11 mouse cellular contexts compared by ENCODE assay signal in the genomic region with DNA sequence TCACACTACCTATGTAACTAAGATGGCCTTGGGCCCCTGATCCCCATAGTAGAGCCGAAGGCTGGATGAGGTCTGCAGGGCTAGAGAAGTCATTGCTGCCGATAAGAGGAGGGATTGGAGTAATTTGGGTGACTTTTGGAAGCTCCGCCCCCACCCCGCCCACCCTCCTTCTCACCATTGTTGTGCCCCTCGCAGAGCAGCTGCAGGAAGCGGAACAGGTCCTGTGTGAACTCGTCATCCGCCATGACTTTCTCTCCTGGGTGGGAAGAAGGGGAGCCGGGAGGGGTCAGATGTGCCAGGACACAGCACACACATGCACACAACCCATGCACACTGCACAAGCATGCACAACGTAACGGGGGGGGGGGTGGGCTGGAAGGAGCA.
DNase-seq lines count a peak whose midpoint lies in the region; ATAC-seq and TF ChIP-seq lines count a peak whose summit lies in the region.
"Had no signal": no experiment of that assay in that cellular context is flagged by ENCODE, and none has a peak within 500 bp of the region (broad histone marks: within the 10 kb centered on the region; RNA-seq: fewer than 3 reads in every experiment).

No protein-coding gene starts in this region.

- intact Hi-C loops in left cerebral cortex, postnatal 36 days (cut with DNase I), result no loop called here

- peak overlapping the region; percentile 40 for H3K4me2 ChIP-seq in kidney, embryonic 15.5 days
- peak overlapping the region; percentile 23 for H3K4me2 ChIP-seq in embryonic facial prominence, embryonic 14.5 days (ENCODE audit: low read depth, low read length)
- H3K4me2 ChIP-seq in liver, postnatal 0 days (ENCODE audit: low read depth, low read length), result peak overlapping the region; percentile 32; the same call in 1 of the 2 replicates
- H3K4me2 ChIP-seq: liver, embryonic 13.5 days had no signal

- peaks cover 44% of the 10 kb centered on the region for H3K4me1 ChIP-seq in kidney, embryonic 15.5 days
- peaks cover 5 to 18% of the 10 kb centered on the region in 2 experiments; a peak in 2 of 4 replicates for H3K4me1 ChIP-seq in ES-E14 (ENCODE audit: control insufficient read depth in 2 of 2, insufficient read depth in 2 of 2, low read length in 2 of 2, poor library complexity in 1 of 2)
- peaks cover 3% of the 10 kb centered on the region for H3K4me1 ChIP-seq in embryonic facial prominence, embryonic 14.5 days (ENCODE audit: control insufficient read depth, insufficient read depth, low read length)
- peaks cover 13% of the 10 kb centered on the region for H3K4me1 ChIP-seq in liver, postnatal 0 days (ENCODE audit: insufficient read depth)

- no peak for TF ChIP-seq CTCF in liver, postnatal 0 days (IDR thresholded peaks at IDR 0.05; ENCODE audit: low read depth)

- ATAC-seq in kidney, embryonic 15.5 days (replicated peaks; ENCODE audit: low FRiP score), result peak; percentile 26; the same call in 1 of the 2 replicates
- ATAC-seq in embryonic facial prominence, embryonic 14.5 days (ENCODE audit: low read depth), result no peak
- ATAC-seq in liver, postnatal 0 days, result 0 out of 2 replicates have a peak, but pooled peaks have one; percentile 10
- ATAC-seq in inflammation-experienced regulatory T-cells, adult 6 months, result no peak
- ATAC-seq: Patski had no signal

- H3K27me3 ChIP-seq in kidney, embryonic 15.5 days, result 0 out of 2 replicates have a peak, but pooled peaks cover 2% of the 10 kb centered on the region
- no peaks in the 10 kb centered on the region for H3K27me3 ChIP-seq in embryonic facial prominence, embryonic 14.5 days (replicated peaks; ENCODE audit: control insufficient read depth, insufficient read depth, low read length)
- H3K27me3 ChIP-seq in liver, postnatal 0 days (ENCODE audit: insufficient read depth, low read length), result no peaks in the 10 kb centered on the region
- H3K27me3 ChIP-seq: liver, embryonic 13.5 days; Patski had no signal

- no peaks in the 10 kb centered on the region for H3K36me3 ChIP-seq in kidney, embryonic 15.5 days
- H3K36me3 ChIP-seq in ES-E14 (ENCODE audit: control insufficient read depth, insufficient read depth, low read length, poor library complexity, severe bottlenecking), result no peaks in the 10 kb centered on the region
- no peaks in the 10 kb centered on the region for H3K36me3 ChIP-seq in embryonic facial prominence, embryonic 14.5 days (ENCODE audit: control insufficient read depth, insufficient read depth, low read length)
- no peaks in the 10 kb centered on the region for H3K36me3 ChIP-seq in liver, postnatal 0 days (replicated peaks; ENCODE audit: insufficient read depth, low read length)
- H3K36me3 ChIP-seq: liver, embryonic 13.5 days had no signal

- WGBS in kidney, embryonic 15.5 days, result 33% methylated on average over 11 of the region's 11 CpGs
- 28% methylated on average over 10 of the region's 11 CpGs for WGBS in embryonic facial prominence, embryonic 14.5 days
- WGBS in liver, postnatal 0 days (ENCODE audit: insufficient replicate concordance), result 49% methylated on average over 11 of the region's 11 CpGs

- H3K27ac ChIP-seq in kidney, embryonic 15.5 days, result peak overlapping the region; percentile 47
- no peak overlapping the region for H3K27ac ChIP-seq in ES-E14 (ENCODE audit: insufficient read depth, low read depth, low read length, poor library complexity, severe bottlenecking)
- H3K27ac ChIP-seq in embryonic facial prominence, embryonic 14.5 days (replicated peaks; ENCODE audit: low read depth, low read length), result no peak overlapping the region; the same call in 1 of the 2 replicates
- H3K27ac ChIP-seq in liver, postnatal 0 days (ENCODE audit: low read depth), result peak overlapping the region; percentile 30; the same call in 1 of the 2 replicates
- H3K27ac ChIP-seq: liver, embryonic 13.5 days had no signal

- in situ Hi-C loops in ES-E14 (cut with MboI; ENCODE audit: low sequenced_read_pairs in 2 of 2, unreplicated experiment in 2 of 2), result no loop called here

- H3K9ac ChIP-seq in kidney, embryonic 15.5 days, result no peak overlapping the region
- no peak overlapping the region for H3K9ac ChIP-seq in ES-E14 (ENCODE audit: insufficient read depth, low read depth, low read length, poor library complexity, severe bottlenecking)
- no peak overlapping the region for H3K9ac ChIP-seq in embryonic facial prominence, embryonic 14.5 days (ENCODE audit: low read depth, low read length)
- H3K9ac ChIP-seq in liver, postnatal 0 days (replicated peaks), result no peak overlapping the region
- H3K9ac ChIP-seq: liver, embryonic 13.5 days had no signal

- DNase-seq in kidney, adult 8-10 months, result no peak
- DNase-seq in ES-E14 (ENCODE audit: low read depth, low spot score), result no peak
- peak; percentile 24 for DNase-seq in embryonic facial prominence, embryonic 14.5 days (ENCODE audit: low spot score)
- no peak for DNase-seq in liver, postnatal 0 days
- no peak for DNase-seq in thymus, adult 18-20 months
- no peak for DNase-seq in left cerebral cortex, postnatal 36 days (ENCODE audit: low spot score in 2 of 2)
- DNase-seq: liver, embryonic 13.5 days; thymus, postnatal 14 days had no signal

- peak overlapping the region; percentile 4 for H3K4me3 ChIP-seq in kidney, embryonic 15.5 days (replicated peaks)
- peak overlapping the region; percentile 4 to 34; a peak in 1 of 4 replicates for H3K4me3 ChIP-seq in ES-E14 (ENCODE audit: insufficient read depth in 1 of 2, low read depth in 1 of 2, low read length in 2 of 2, poor library complexity in 1 of 2, severe bottlenecking in 1 of 2)
- H3K4me3 ChIP-seq in embryonic facial prominence, embryonic 14.5 days (ENCODE audit: low read depth, low read length), result no peak overlapping the region
- H3K4me3 ChIP-seq in liver, postnatal 0 days (ENCODE audit: low read depth, low read length), result no peak overlapping the region
- H3K4me3 ChIP-seq: liver, embryonic 13.5 days had no signal

- no peak for TF ChIP-seq EP300 in liver, postnatal 0 days (IDR thresholded peaks at IDR 0.05; ENCODE audit: low read depth)

- no peaks in the 10 kb centered on the region; the same call in 1 of the 2 replicates for H3K9me3 ChIP-seq in kidney, embryonic 15.5 days (replicated peaks)
- no peaks in the 10 kb centered on the region for H3K9me3 ChIP-seq in ES-E14 (ENCODE audit: control insufficient read depth, insufficient read depth, low read depth, low read length)
- no peaks in the 10 kb centered on the region for H3K9me3 ChIP-seq in embryonic facial prominence, embryonic 14.5 days (ENCODE audit: control insufficient read depth, low read length)
- H3K9me3 ChIP-seq in liver, postnatal 0 days (ENCODE audit: low read length), result peaks cover 3% of the 10 kb centered on the region; the same call in 1 of the 2 replicates

TF ChIP-seq in ES-E14, 5 proteins besides CTCF, POLR2A, EP300 and RAD21:
- TF ChIP-seq ZC3H11A (IDR thresholded peaks at IDR 0.05; ENCODE audit: borderline replicate concordance, low read depth, low read length) (no peak), ZNF384 (IDR thresholded peaks at IDR 0.05; ENCODE audit: low read depth, low read length) (no peak), HCFC1 (IDR thresholded peaks at IDR 0.05; ENCODE audit: borderline replicate concordance, insufficient read depth, low read length) (no peak), MAFK (IDR thresholded peaks at IDR 0.05; ENCODE audit: insufficient read depth, low read depth, low read length) (no peak), CHD2 (IDR thresholded peaks at IDR 0.05; ENCODE audit: low read depth, low read length) (no peak)
TF ChIP-seq in ES-E14: peak in this region for 0.

Comparison
In these comparisons a context has a peak if more than half of its experiments do, and no peak if none do; other contexts are left out.
1. ATAC-seq: peak in kidney, embryonic 15.5 days (single experiment) and liver, postnatal 0 days (single experiment); none in embryonic facial prominence, embryonic 14.5 days (single experiment) and inflammation-experienced regulatory T-cells, adult 6 months (single experiment).
2. H3K27ac ChIP-seq: peak in kidney, embryonic 15.5 days (single experiment) and liver, postnatal 0 days (single experiment); none in ES-E14 (single experiment) and embryonic facial prominence, embryonic 14.5 days (single experiment).
3. H3K4me3 ChIP-seq: peak in kidney, embryonic 15.5 days (single experiment) and ES-E14 (2 of 2); none in embryonic facial prominence, embryonic 14.5 days (single experiment) and liver, postnatal 0 days (single experiment).
4. Peak in every context shown above with its lines, with median percentiles within 50 percentile points of each other: H3K4me2 ChIP-seq.